Mouse (Mus musculus): ENCODE results near the gene Rps6ka6. TPM values are rescaled to one million over a fixed set of nuclear protein-coding genes. Genes with fewer than 3 reads are reported as not detected.

Rps6ka6 gene
- total RNA-seq, 1 experiment = 66.8 TPM

GRCm38 (mm10) chrX:111436571-111436970 is 101.2 kb downstream of the Rps6ka6 start:
- in situ Hi-C loops (cut with MboI; ENCODE audit: low sequenced_read_pairs in 2 of 2, unreplicated experiment in 2 of 2) = no loop called here
- no peak overlapping the region for H3K27ac ChIP-seq (ENCODE audit: insufficient read depth, low read depth, low read length, poor library complexity, severe bottlenecking)
- H3K36me3 ChIP-seq (ENCODE audit: control insufficient read depth, insufficient read depth, low read length, poor library complexity, severe bottlenecking) = no peaks in the 10 kb centered on the region
- no peak overlapping the region for H3K4me3 ChIP-seq (ENCODE audit: insufficient read depth in 1 of 2, low read depth in 1 of 2, low read length in 2 of 2, poor library complexity in 1 of 2, severe bottlenecking in 1 of 2)
- TF ChIP-seq MAFK (IDR thresholded peaks at IDR 0.05; ENCODE audit: insufficient read depth, low read depth, low read length) (no peak), ZC3H11A (IDR thresholded peaks at IDR 0.05; ENCODE audit: borderline replicate concordance, low read depth, low read length) (no peak), ZNF384 (IDR thresholded peaks at IDR 0.05; ENCODE audit: low read depth, low read length) (no peak), CHD2 (IDR thresholded peaks at IDR 0.05; ENCODE audit: low read depth, low read length) (no peak), HCFC1 (IDR thresholded peaks at IDR 0.05; ENCODE audit: borderline replicate concordance, insufficient read depth, low read length) (no peak)
- H3K9me3 ChIP-seq (ENCODE audit: control insufficient read depth, insufficient read depth, low read depth, low read length) = no peaks in the 10 kb centered on the region
- H3K9ac ChIP-seq (ENCODE audit: insufficient read depth, low read depth, low read length, poor library complexity, severe bottlenecking) = no peak overlapping the region
- DNase-seq (ENCODE audit: low read depth, low spot score) = no peak
- H3K4me1 ChIP-seq (ENCODE audit: control insufficient read depth in 2 of 2, insufficient read depth in 2 of 2, low read length in 2 of 2, poor library complexity in 1 of 2) = no peaks in the 10 kb centered on the region

GRCm38 (mm10) chrX:111414775-111415174 is 123.0 kb downstream of the Rps6ka6 start:
- DNase-seq (ENCODE audit: low read depth, low spot score) = no peak
- in situ Hi-C loops (cut with MboI; ENCODE audit: low sequenced_read_pairs in 2 of 2, unreplicated experiment in 2 of 2) = no loop called here
- H3K4me1 ChIP-seq (ENCODE audit: control insufficient read depth in 2 of 2, insufficient read depth in 2 of 2, low read length in 2 of 2, poor library complexity in 1 of 2) = no peaks in the 10 kb centered on the region
- no peak overlapping the region for H3K9ac ChIP-seq (ENCODE audit: insufficient read depth, low read depth, low read length, poor library complexity, severe bottlenecking)
- no peak overlapping the region for H3K27ac ChIP-seq (ENCODE audit: insufficient read depth, low read depth, low read length, poor library complexity, severe bottlenecking)
- no peak overlapping the region for H3K4me3 ChIP-seq (ENCODE audit: insufficient read depth in 1 of 2, low read depth in 1 of 2, low read length in 2 of 2, poor library complexity in 1 of 2, severe bottlenecking in 1 of 2)
- no peaks in the 10 kb centered on the region for H3K9me3 ChIP-seq (ENCODE audit: control insufficient read depth, insufficient read depth, low read depth, low read length)
- H3K36me3 ChIP-seq (ENCODE audit: control insufficient read depth, insufficient read depth, low read length, poor library complexity, severe bottlenecking) = no peaks in the 10 kb centered on the region
- no peak for TF ChIP-seq ZNF384 (IDR thresholded peaks at IDR 0.05; ENCODE audit: low read depth, low read length)
- TF ChIP-seq ZC3H11A (IDR thresholded peaks at IDR 0.05; ENCODE audit: borderline replicate concordance, low read depth, low read length) = no peak
- TF ChIP-seq HCFC1 (IDR thresholded peaks at IDR 0.05; ENCODE audit: borderline replicate concordance, insufficient read depth, low read length) = no peak
- no peak for TF ChIP-seq MAFK (IDR thresholded peaks at IDR 0.05; ENCODE audit: insufficient read depth, low read depth, low read length)
- TF ChIP-seq CHD2 (IDR thresholded peaks at IDR 0.05; ENCODE audit: low read depth, low read length) = no peak

GRCm38 (mm10) chrX:111404816-111405215 is 132.9 kb downstream of the Rps6ka6 start:
- Histone ChIP-seq H3K4me1 (ENCODE audit: control insufficient read depth in 2 of 2, insufficient read depth in 2 of 2, low read length in 2 of 2, poor library complexity in 1 of 2) (no peaks in the 10 kb centered on the region), H3K36me3 (ENCODE audit: control insufficient read depth, insufficient read depth, low read length, poor library complexity, severe bottlenecking) (no peaks in the 10 kb centered on the region), H3K4me3 (ENCODE audit: insufficient read depth in 1 of 2, low read depth in 1 of 2, low read length in 2 of 2, poor library complexity in 1 of 2, severe bottlenecking in 1 of 2) (no peak overlapping the region), H3K9ac (ENCODE audit: insufficient read depth, low read depth, low read length, poor library complexity, severe bottlenecking) (no peak overlapping the region), H3K9me3 (ENCODE audit: control insufficient read depth, insufficient read depth, low read depth, low read length) (no peaks in the 10 kb centered on the region), H3K27ac (ENCODE audit: insufficient read depth, low read depth, low read length, poor library complexity, severe bottlenecking) (no peak overlapping the region)
- TF ChIP-seq CHD2 (IDR thresholded peaks at IDR 0.05; ENCODE audit: low read depth, low read length) (no peak), MAFK (IDR thresholded peaks at IDR 0.05; ENCODE audit: insufficient read depth, low read depth, low read length) (no peak), ZNF384 (IDR thresholded peaks at IDR 0.05; ENCODE audit: low read depth, low read length) (no peak), HCFC1 (IDR thresholded peaks at IDR 0.05; ENCODE audit: borderline replicate concordance, insufficient read depth, low read length) (no peak), ZC3H11A (IDR thresholded peaks at IDR 0.05; ENCODE audit: borderline replicate concordance, low read depth, low read length) (no peak)
- in situ Hi-C loops (cut with MboI; ENCODE audit: low sequenced_read_pairs in 2 of 2, unreplicated experiment in 2 of 2) = no loop called here
- DNase-seq (ENCODE audit: low read depth, low spot score) = no peak

GRCm38 (mm10) chrX:111377020-111377419 is 160.7 kb downstream of the Rps6ka6 start:
- in situ Hi-C loops (cut with MboI; ENCODE audit: low sequenced_read_pairs in 2 of 2, unreplicated experiment in 2 of 2) = no loop called here
- no peak overlapping the region for H3K9ac ChIP-seq (ENCODE audit: insufficient read depth, low read depth, low read length, poor library complexity, severe bottlenecking)
- TF ChIP-seq CHD2 (IDR thresholded peaks at IDR 0.05; ENCODE audit: low read depth, low read length) = no peak
- H3K4me3 ChIP-seq (ENCODE audit: insufficient read depth in 1 of 2, low read depth in 1 of 2, low read length in 2 of 2, poor library complexity in 1 of 2, severe bottlenecking in 1 of 2) = no peak overlapping the region; a peak in 1 of 4 replicates
- no peak overlapping the region for H3K27ac ChIP-seq (ENCODE audit: insufficient read depth, low read depth, low read length, poor library complexity, severe bottlenecking)
- no peaks in the 10 kb centered on the region for H3K4me1 ChIP-seq (ENCODE audit: control insufficient read depth in 2 of 2, insufficient read depth in 2 of 2, low read length in 2 of 2, poor library complexity in 1 of 2)
- no peak for DNase-seq (ENCODE audit: low read depth, low spot score)
- no peaks in the 10 kb centered on the region for H3K9me3 ChIP-seq (ENCODE audit: control insufficient read depth, insufficient read depth, low read depth, low read length)
- no peaks in the 10 kb centered on the region for H3K36me3 ChIP-seq (ENCODE audit: control insufficient read depth, insufficient read depth, low read length, poor library complexity, severe bottlenecking)

- no peak overlapping the region for H3K9ac ChIP-seq (ENCODE audit: insufficient read depth, low read depth, low read length, poor library complexity, severe bottlenecking)
- no peak overlapping the region for H3K27ac ChIP-seq (ENCODE audit: insufficient read depth, low read depth, low read length, poor library complexity, severe bottlenecking)
- in situ Hi-C loops (cut with MboI; ENCODE audit: low sequenced_read_pairs in 2 of 2, unreplicated experiment in 2 of 2) = no loop called here
- DNase-seq (ENCODE audit: low read depth, low spot score) = no peak
- no peaks in the 10 kb centered on the region for H3K9me3 ChIP-seq (ENCODE audit: control insufficient read depth, insufficient read depth, low read depth, low read length)
- H3K4me3 ChIP-seq (ENCODE audit: insufficient read depth in 1 of 2, low read depth in 1 of 2, low read length in 2 of 2, poor library complexity in 1 of 2, severe bottlenecking in 1 of 2) = no peak overlapping the region
- no peak for TF ChIP-seq ZC3H11A (IDR thresholded peaks at IDR 0.05; ENCODE audit: borderline replicate concordance, low read depth, low read length)
- TF ChIP-seq MAFK (IDR thresholded peaks at IDR 0.05; ENCODE audit: insufficient read depth, low read depth, low read length) = no peak
- no peak for TF ChIP-seq CHD2 (IDR thresholded peaks at IDR 0.05; ENCODE audit: low read depth, low read length)
- TF ChIP-seq HCFC1 (IDR thresholded peaks at IDR 0.05; ENCODE audit: borderline replicate concordance, insufficient read depth, low read length) = no peak
- no peak for TF ChIP-seq ZNF384 (IDR thresholded peaks at IDR 0.05; ENCODE audit: low read depth, low read length)
- no peaks in the 10 kb centered on the region for H3K4me1 ChIP-seq (ENCODE audit: control insufficient read depth in 2 of 2, insufficient read depth in 2 of 2, low read length in 2 of 2, poor library complexity in 1 of 2)
- H3K36me3 ChIP-seq (ENCODE audit: control insufficient read depth, insufficient read depth, low read length, poor library complexity, severe bottlenecking) = no peaks in the 10 kb centered on the region
These were observed 163.6 kb downstream of the Rps6ka6 start for GRCm38 (mm10) chrX:111374177-111374576.

Other genes starting within 250 kb of the Rps6ka6 start
- 2.5 and 2.6 TPM in 2 replicates for gene Hdx, start 159.1 kb upstream of the Rps6ka6 start, total RNA-seq (2012; rRNA removed)

All from ES-E14 (cell line).